Mouse (Mus musculus): Measurements from ENCODE around the gene Adgrd1. TPM values are rescaled to one million over a fixed set of nuclear protein-coding genes. Genes with fewer than 3 reads are reported as not detected.

The Adgrd1 gene
- polyA plus RNA-seq, 1 experiment from 2014 or later = 0.06 TPM

- no peak overlapping the region for H3K27ac ChIP-seq (replicated peaks; ENCODE audit: low read depth, low read length)
- H3K4me3 ChIP-seq (ENCODE audit: low read depth, low read length) = no peak overlapping the region
- H3K9me3 ChIP-seq (replicated peaks; ENCODE audit: control insufficient read depth, low read length) = no peaks in the 10 kb centered on the region
- no peak for ATAC-seq (replicated peaks; ENCODE audit: insufficient number of reproducible peaks, low FRiP score, low TSS enrichment, low read depth)
- no peaks in the 10 kb centered on the region for H3K27me3 ChIP-seq (ENCODE audit: control insufficient read depth, insufficient read depth, low read length)
- H3K4me1 ChIP-seq (ENCODE audit: control insufficient read depth, insufficient read depth, low read length) = no peaks in the 10 kb centered on the region
- no peak for DNase-seq (ENCODE audit: low spot score)
- 84% methylated on average over 11 of the region's 11 CpGs for WGBS
- H3K36me3 ChIP-seq (replicated peaks; ENCODE audit: control insufficient read depth, insufficient read depth, low read depth, low read length) = no peaks in the 10 kb centered on the region
- no peak overlapping the region for H3K9ac ChIP-seq (replicated peaks; ENCODE audit: low read length)
- H3K4me2 ChIP-seq (ENCODE audit: low read depth, low read length) = no peak overlapping the region
Observed at GRCm38 (mm10) chr5:129236366-129236765, 139.8 kb downstream of the Adgrd1 start.

GRCm38 (mm10) chr5:129241865-129242264 is 145.3 kb downstream of the Adgrd1 start:
- H3K27ac ChIP-seq (replicated peaks; ENCODE audit: low read depth, low read length) = no peak overlapping the region
- no peak overlapping the region for H3K4me2 ChIP-seq (ENCODE audit: low read depth, low read length)
- H3K27me3 ChIP-seq (ENCODE audit: control insufficient read depth, insufficient read depth, low read length) = no peaks in the 10 kb centered on the region
- H3K36me3 ChIP-seq (replicated peaks; ENCODE audit: control insufficient read depth, insufficient read depth, low read depth, low read length) = no peaks in the 10 kb centered on the region
- no peak overlapping the region for H3K9ac ChIP-seq (replicated peaks; ENCODE audit: low read length)
- 83% methylated on average over 11 of the region's 11 CpGs for WGBS
- no peaks in the 10 kb centered on the region for H3K9me3 ChIP-seq (replicated peaks; ENCODE audit: control insufficient read depth, low read length)
- ATAC-seq (replicated peaks; ENCODE audit: insufficient number of reproducible peaks, low FRiP score, low TSS enrichment, low read depth) (no peak), DNase-seq (ENCODE audit: low spot score) (no peak)
- H3K4me1 ChIP-seq (ENCODE audit: control insufficient read depth, insufficient read depth, low read length) = no peaks in the 10 kb centered on the region
- no peak overlapping the region for H3K4me3 ChIP-seq (ENCODE audit: low read depth, low read length)

DNA sequence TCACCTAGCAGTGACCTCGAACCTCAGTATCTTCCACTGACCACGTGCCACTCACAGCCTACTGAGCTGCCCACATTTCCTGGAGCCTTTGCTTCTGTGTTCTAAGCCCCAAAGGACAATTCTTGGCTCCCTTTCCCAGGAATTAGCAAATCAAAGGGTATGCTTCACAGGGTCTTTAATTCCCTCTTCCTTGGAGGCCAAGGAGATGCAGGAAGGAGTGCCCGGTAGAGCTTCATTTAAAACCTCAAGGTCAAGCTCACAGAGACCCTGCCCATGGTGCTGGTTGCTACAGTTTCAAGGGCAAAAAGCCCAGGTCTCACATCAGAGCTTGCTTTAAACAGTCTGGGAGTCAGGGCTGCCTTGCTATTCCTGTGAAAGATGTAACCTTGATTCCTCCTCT is 145.7 kb downstream of the Adgrd1 start:
- Histone ChIP-seq H3K4me3 (ENCODE audit: low read depth, low read length) (no peak overlapping the region), H3K9ac (replicated peaks; ENCODE audit: low read length) (no peak overlapping the region), H3K27ac (replicated peaks; ENCODE audit: low read depth, low read length) (no peak overlapping the region), H3K9me3 (replicated peaks; ENCODE audit: control insufficient read depth, low read length) (no peaks in the 10 kb centered on the region), H3K4me1 (ENCODE audit: control insufficient read depth, insufficient read depth, low read length) (no peaks in the 10 kb centered on the region), H3K27me3 (ENCODE audit: control insufficient read depth, insufficient read depth, low read length) (no peaks in the 10 kb centered on the region), H3K36me3 (replicated peaks; ENCODE audit: control insufficient read depth, insufficient read depth, low read depth, low read length) (no peaks in the 10 kb centered on the region), H3K4me2 (ENCODE audit: low read depth, low read length) (no peak overlapping the region)
- WGBS = 51% methylated on average over 3 of the region's 3 CpGs
- ATAC-seq (replicated peaks; ENCODE audit: insufficient number of reproducible peaks, low FRiP score, low TSS enrichment, low read depth) = no peak
- no peak for DNase-seq (ENCODE audit: low spot score)

GRCm38 (mm10) chr5:129243120-129243519 is 146.6 kb downstream of the Adgrd1 start:
- Histone ChIP-seq H3K27ac (replicated peaks; ENCODE audit: low read depth, low read length) (no peak overlapping the region), H3K36me3 (replicated peaks; ENCODE audit: control insufficient read depth, insufficient read depth, low read depth, low read length) (no peaks in the 10 kb centered on the region), H3K4me1 (ENCODE audit: control insufficient read depth, insufficient read depth, low read length) (no peaks in the 10 kb centered on the region), H3K9me3 (replicated peaks; ENCODE audit: control insufficient read depth, low read length) (no peaks in the 10 kb centered on the region), H3K27me3 (ENCODE audit: control insufficient read depth, insufficient read depth, low read length) (no peaks in the 10 kb centered on the region), H3K9ac (replicated peaks; ENCODE audit: low read length) (no peak overlapping the region), H3K4me2 (ENCODE audit: low read depth, low read length) (no peak overlapping the region), H3K4me3 (ENCODE audit: low read depth, low read length) (no peak overlapping the region)
- ATAC-seq (replicated peaks; ENCODE audit: insufficient number of reproducible peaks, low FRiP score, low TSS enrichment, low read depth) (no peak), DNase-seq (ENCODE audit: low spot score) (no peak)
- 54% methylated on average over 4 of the region's 4 CpGs for WGBS

GRCm38 (mm10) chr5:129244392-129244791 is 147.8 kb downstream of the Adgrd1 start:
- Histone ChIP-seq H3K27me3 (ENCODE audit: control insufficient read depth, insufficient read depth, low read length) (no peaks in the 10 kb centered on the region), H3K4me1 (ENCODE audit: control insufficient read depth, insufficient read depth, low read length) (no peaks in the 10 kb centered on the region), H3K27ac (replicated peaks; ENCODE audit: low read depth, low read length) (no peak overlapping the region), H3K36me3 (replicated peaks; ENCODE audit: control insufficient read depth, insufficient read depth, low read depth, low read length) (no peaks in the 10 kb centered on the region), H3K9ac (replicated peaks; ENCODE audit: low read length) (no peak overlapping the region), H3K4me2 (ENCODE audit: low read depth, low read length) (no peak overlapping the region), H3K4me3 (ENCODE audit: low read depth, low read length) (no peak overlapping the region), H3K9me3 (replicated peaks; ENCODE audit: control insufficient read depth, low read length) (no peaks in the 10 kb centered on the region)
- DNase-seq (ENCODE audit: low spot score) = no peak
- no peak for ATAC-seq (replicated peaks; ENCODE audit: insufficient number of reproducible peaks, low FRiP score, low TSS enrichment, low read depth)
- WGBS = 60% methylated on average over 5 of the region's 5 CpGs

- ATAC-seq (replicated peaks; ENCODE audit: insufficient number of reproducible peaks, low FRiP score, low TSS enrichment, low read depth) = no peak
- Histone ChIP-seq H3K27me3 (ENCODE audit: control insufficient read depth, insufficient read depth, low read length) (no peaks in the 10 kb centered on the region), H3K4me1 (ENCODE audit: control insufficient read depth, insufficient read depth, low read length) (no peaks in the 10 kb centered on the region), H3K9me3 (replicated peaks; ENCODE audit: control insufficient read depth, low read length) (no peaks in the 10 kb centered on the region), H3K36me3 (replicated peaks; ENCODE audit: control insufficient read depth, insufficient read depth, low read depth, low read length) (no peaks in the 10 kb centered on the region), H3K4me3 (ENCODE audit: low read depth, low read length) (no peak overlapping the region), H3K9ac (replicated peaks; ENCODE audit: low read length) (no peak overlapping the region), H3K4me2 (ENCODE audit: low read depth, low read length) (no peak overlapping the region), H3K27ac (replicated peaks; ENCODE audit: low read depth, low read length) (no peak overlapping the region)
- WGBS = 80% methylated on average over 8 of the region's 8 CpGs
- no peak for DNase-seq (ENCODE audit: low spot score)
Observed at GRCm38 (mm10) chr5:129249080-129249479, 152.5 kb downstream of the Adgrd1 start.

Other genes with a start within 250 kb of the Adgrd1 start
- 0.69 and 1.4 TPM in 2 replicates for gene Rimbp2, start 143.3 kb upstream of the Adgrd1 start, polyA plus RNA-seq (2014; fragmentation: Nextera tagmentation; extraction: Ambion mirVana)
- gene Stx2, start 88.2 kb upstream of the Adgrd1 start, polyA plus RNA-seq (2014; fragmentation: Nextera tagmentation; extraction: Ambion mirVana) = 32.8 and 34.4 TPM in 2 replicates
- 872 and 909 TPM in 2 replicates for gene Ran, start 76.7 kb upstream of the Adgrd1 start, polyA plus RNA-seq (2014; fragmentation: Nextera tagmentation; extraction: Ambion mirVana)